Mouse (Mus musculus) spleen, postnatal 4 days (tissue): Measurements from ENCODE around the gene Zbtb22.
A peak's percentile ranks its signal among the peaks of the same experiment; 100 is the strongest.
"Not testable (repeated sequence)": the region's sequence is repeated elsewhere in the genome, so short reads cannot be mapped to it uniquely, and the experiment has no call there.

Experiments
- DNase-seq, 2 experiments: peaks; one replicate each; pipeline ENCODE4 v3.0.0; 2022; ENCODE audit warnings: low spot score in 2 of 2

The Zbtb22 gene

DNA sequence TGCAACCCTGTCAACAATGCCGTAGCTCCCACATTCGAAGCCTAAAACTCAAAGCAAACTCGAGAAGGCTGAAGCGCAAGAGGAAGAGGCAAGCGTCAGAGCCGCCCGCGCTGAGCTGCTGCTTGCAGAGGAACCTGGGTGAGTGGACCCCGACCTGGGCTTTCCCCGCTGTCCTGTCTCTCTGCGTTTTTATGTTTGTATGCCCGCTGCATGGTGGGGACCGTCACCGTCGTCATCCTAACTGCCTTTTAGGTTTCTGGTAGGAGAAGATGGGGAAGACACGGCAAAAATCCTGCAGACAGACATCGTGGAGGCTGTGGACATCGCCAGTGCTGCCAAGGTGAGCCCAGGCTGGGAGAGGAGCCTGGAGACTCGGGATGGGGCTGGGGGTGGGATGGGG is 25.7 kb downstream of the Zbtb22 start:
- DNase-seq, result peak in 1 of 2 experiments; percentile 63

DNA sequence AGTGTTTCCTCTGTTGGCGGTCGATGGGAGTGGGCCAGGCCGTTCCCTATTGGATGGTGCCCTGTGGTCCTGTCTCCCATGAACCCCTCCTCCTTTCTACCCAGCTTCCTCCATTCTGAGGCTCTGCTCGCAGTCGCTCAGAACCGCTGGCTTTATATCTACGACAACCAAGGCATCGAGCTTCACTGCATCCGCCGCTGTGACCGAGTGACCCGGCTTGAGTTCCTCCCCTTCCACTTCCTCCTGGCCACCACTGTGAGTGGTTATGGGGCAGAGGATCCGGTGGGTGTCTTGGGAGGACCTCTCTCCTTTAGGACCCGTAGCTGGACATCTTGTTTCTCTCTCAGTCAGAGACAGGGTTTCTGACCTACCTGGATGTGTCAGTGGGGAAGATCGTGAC is 27.8 kb downstream of the Zbtb22 start:
- DNase-seq, result no peak

DNA sequence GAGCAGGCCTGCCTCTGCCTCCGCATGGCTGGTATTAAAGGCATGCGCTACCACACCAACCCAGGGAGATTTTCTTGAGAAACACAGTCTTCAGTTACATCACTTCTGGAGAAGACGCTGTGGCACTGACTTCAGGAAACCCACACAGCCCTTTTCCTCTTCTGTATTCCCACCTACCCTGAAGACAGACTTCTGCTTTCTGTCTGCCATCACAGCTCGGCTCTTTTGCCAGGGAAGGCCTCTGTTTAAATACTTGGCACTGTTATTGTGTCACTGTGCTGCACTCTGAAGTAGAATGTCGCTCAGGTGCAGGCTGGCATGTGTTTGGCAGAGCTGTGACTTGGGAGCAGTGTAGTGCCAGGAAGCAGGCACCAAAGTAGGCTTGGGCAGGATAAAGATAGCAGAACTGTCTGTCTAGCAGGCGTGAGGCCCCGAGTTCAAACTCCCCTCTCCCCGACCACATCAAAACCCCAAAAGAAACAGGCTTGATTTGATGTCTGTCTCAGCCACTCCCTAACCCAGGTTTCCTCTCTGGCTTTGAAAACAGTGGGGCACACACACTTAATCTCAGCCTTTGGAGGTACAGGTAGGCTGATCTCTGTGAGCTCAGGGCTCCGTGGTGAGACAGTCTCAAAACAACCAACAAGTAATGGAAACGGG is 31.9 kb downstream of the Zbtb22 start:
- DNase-seq, result no peak

GRCm38 (mm10) chr17:33948090-33948904 is 32.6 kb downstream of the Zbtb22 start:
- DNase-seq, result no peak

DNA sequence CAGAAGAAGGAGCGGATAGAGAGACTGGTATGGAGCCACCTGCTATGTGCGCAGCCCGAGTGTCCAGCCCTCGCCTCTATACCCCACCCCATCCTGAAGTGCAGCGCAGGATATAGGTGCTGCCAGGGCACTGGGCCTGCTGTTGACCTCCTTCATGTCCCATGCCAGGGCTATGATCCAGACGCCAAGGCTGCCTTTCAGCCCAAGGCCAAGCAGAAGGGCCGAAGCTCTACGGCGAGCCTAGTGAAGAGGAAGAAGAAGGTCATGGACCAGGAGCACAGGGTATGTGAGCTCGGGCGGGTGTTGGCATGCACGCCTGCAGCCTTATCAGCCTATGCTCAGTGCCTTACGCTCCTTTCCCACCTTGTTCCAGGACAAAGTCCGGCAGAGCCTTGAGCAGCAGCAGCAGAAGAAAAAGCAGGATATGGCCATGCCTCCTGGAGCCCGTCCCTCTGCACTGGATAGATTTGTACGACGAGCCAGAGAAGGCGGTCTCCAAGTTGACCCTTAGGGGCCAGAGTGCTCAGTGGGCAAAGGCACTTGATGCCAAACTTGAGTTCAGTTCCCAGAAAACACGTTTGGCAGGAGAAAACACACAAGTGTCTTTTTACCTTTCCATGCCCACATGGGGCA is 33.3 kb downstream of the Zbtb22 start:
- no peak for DNase-seq

DNA sequence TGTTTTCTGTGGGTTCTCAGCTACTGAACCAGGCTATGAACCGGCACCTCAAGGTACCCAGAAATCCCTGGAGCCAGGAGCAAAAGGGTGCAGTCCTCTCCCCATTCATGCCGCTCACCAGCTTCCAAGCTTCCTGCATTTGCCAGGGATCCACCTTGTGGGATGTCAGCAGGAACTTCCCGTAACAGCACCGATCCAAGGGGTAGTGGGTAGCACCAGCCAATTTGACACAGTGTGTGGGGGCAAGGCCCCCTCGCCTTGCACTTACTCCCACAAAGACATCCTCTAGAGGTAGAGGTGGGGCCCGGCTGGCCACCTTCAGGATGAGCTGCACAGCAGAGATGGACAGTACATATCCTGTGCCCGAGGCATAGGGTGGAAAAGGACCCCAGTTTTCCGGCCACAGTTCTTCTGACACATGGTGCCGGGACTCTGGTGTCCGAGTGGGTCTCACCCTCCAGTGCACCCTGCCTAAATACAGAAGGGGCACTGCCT is 34.5 kb downstream of the Zbtb22 start:
- DNase-seq, result peak in 1 of 2 experiments; percentile 61

GRCm38 (mm10) chr17:33951021-33951946 is 35.6 kb downstream of the Zbtb22 start, which contains the start of gene B3galt4:
Gene B3galt4, minus strand, starts transcription at chr17:33951488.
- peak; percentile 77 to 90 for DNase-seq

DNA sequence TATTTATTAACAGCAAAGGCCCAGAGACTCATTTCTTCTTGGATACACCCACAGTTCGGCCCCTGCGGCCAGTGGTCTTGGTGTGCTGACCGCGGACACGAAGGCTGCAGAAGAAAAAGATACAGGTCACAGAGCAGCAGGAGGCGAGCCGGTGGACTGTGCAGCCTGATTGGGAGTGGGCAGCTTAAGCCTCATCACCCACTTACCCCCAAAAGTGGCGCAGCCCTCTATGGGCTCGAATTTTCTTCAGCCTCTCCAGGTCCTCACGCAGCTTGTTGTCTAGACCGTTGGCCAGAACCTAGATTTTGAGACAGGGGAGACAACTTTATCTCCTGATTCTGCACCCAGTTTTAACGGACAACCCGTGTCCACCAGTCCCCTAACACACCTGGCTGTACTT is 36.3 kb downstream of the Zbtb22 start:
- DNase-seq, result not testable (repeated sequence)

GRCm38 (mm10) chr17:33952879-33953278 is 37.2 kb downstream of the Zbtb22 start:
- no peak for DNase-seq

DNA sequence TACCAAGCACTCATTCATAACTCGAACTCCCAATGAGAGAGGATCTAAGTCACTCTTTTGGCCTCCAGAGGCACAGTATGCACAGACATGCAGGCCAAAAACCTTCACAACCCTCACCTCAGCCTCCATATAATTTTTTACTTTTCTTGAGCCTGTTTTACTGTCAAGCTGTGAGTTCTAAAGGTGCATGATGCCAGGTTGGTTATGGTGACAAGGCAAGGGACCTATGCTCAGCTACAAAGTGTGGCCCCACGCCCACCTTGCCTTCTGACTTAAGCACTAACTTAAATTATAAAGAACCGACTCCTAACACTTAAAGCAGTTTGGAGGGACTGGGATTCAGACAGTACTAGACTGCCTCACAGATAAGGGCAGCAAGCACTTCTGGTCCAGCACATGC is 37.6 kb downstream of the Zbtb22 start:
- DNase-seq, result no peak

- no peak for DNase-seq
These were observed 38.4 kb downstream of the Zbtb22 start for GRCm38 (mm10) chr17:33953961-33954565.

- DNase-seq, result peak; percentile 53 to 83
These were observed 39.2 kb downstream of the Zbtb22 start for GRCm38 (mm10) chr17:33954646-33955554.

GRCm38 (mm10) chr17:33955555-33956214 is 40.0 kb downstream of the Zbtb22 start, which contains the start of the genes Vps52 and Rps18:
Gene Vps52, plus strand, starts transcription at chr17:33955812.
Gene Rps18, minus strand, starts transcription at chr17:33956001.
- DNase-seq, result peak; percentile 96 to 97

DNA sequence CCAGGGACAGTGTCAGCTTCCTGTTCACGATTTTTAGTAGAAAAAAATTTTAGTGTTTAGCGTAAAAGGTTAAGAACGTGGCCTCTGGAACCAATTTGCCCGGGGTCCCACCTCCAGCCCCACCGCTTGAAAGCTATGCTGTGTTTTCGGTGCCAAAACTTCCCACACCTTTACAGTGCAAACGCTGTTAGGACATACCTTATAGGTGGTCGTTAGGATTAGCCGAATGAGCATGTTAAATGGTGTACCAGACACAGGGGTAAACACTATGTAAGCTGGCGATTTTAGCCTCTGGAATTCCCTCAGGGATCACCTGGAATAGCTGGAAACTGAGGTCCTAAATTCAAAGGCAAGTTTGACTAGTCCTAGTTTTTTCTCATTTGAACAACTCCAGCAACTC is 40.6 kb downstream of the Zbtb22 start:
- DNase-seq, result no peak

- DNase-seq, result no peak
These were observed 41.8 kb downstream of the Zbtb22 start for GRCm38 (mm10) chr17:33957493-33957892.

- peak in 1 of 2 experiments; percentile 68 for DNase-seq
These were observed 42.7 kb downstream of the Zbtb22 start for GRCm38 (mm10) chr17:33958451-33958850.

DNA sequence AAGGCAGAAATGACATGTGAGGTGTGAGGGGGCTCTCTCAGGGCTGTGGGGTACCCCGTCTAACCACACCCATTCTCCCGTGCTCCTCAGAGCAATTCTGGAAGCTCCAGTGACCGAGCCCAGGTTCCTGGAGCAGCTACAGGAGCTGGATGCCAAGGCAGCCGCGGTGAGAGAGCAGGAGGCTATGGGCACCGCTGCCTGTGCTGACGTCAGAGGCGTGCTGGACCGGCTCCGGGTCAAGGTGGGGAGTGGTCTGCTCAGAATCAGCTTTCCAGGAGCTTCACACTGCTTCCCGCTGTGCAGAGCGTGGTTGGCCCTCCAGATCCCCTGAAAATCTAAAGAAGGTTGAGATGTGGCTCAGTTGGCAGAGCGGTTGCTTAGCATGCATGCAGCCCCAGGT is 43.4 kb downstream of the Zbtb22 start:
- peak in 1 of 2 experiments; percentile 35 for DNase-seq

DNA sequence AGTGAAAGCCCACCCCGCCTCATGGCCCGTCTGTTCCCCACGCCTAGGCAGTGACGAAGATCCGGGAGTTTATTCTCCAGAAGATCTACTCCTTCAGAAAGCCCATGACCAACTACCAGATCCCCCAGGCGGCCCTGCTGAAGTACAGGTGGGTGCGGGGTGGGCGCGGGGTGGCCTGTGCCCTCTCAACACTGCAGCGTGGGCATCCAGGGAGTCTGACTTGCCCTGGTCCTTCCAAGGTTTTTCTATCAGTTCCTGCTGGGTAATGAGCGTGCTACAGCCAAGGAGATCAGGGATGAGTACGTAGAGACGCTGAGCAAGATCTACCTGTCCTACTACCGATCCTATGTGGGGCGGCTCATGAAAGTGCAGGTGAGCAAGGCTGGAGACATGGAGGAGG is 44.2 kb downstream of the Zbtb22 start:
- DNase-seq, result no peak

DNA sequence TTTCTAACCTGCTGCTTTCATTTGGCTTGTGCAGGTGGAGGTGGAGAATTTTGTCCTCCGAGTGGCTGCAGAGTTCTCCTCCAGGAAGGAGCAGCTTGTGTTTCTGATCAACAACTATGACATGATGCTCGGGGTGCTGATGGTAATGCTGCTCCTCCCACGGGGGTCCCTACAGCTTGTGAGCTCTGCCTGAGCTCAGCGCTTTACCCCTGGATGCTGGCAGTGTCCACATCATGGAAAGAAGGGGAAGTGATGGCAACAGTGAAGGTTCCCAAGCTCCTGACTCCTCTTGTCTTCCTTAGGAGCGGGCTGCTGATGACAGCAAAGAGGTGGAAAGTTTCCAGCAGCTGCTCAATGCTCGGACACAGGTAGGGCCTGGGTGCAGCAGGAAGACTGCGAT is 47.2 kb downstream of the Zbtb22 start:
- DNase-seq, result peak in 1 of 2 experiments; percentile 59
